Mouse (Mus musculus) brain, embryonic 14.5 days (tissue): Measurements from ENCODE around the gene Med27. TPM values are rescaled to one million over a fixed set of nuclear protein-coding genes. Genes with fewer than 3 reads are reported as not detected.

ENCODE experiments used
- DNase-seq: peaks from one replicate; pipeline ENCODE4 v3.0.0-alpha.2; 2011; ENCODE audit warnings: low read depth
- CTCF ChIP-seq: fragments of 200-500 bp; IDR thresholded peaks from 2 replicates; pipeline ENCODE4 v1.5.1; 2012; ENCODE audit warnings: inconsistent platforms, mild to moderate bottlenecking, moderate library complexity, borderline replicate concordance; ENCODE audit not compliant: insufficient read depth, insufficient read length; ENCODE audit errors: extremely low read depth
- POLR2A ChIP-seq: fragments of 200-500 bp; IDR thresholded peaks from 2 replicates; pipeline ENCODE4 v1.6.1; 2012; ENCODE audit warnings: mild to moderate bottlenecking, inconsistent platforms, borderline replicate concordance; ENCODE audit not compliant: poor library complexity, insufficient read depth, insufficient read length, severe bottlenecking; ENCODE audit errors: extremely low read depth
- polyA plus RNA-seq: library from polyadenylated mRNA; depleted of rRNA; stranded (reverse); fragments of >200 nt; gene quantifications from 2 replicates; pipeline ENCODE4 v1.2.3, GENCODE M21; 2012

Gene Med27
- polyA plus RNA-seq, 1 experiment: 64.9 TPM

GRCm38 (mm10) chr2:29535566-29536244 is 189.1 kb downstream of the Med27 start:
- DNase-seq: peak; percentile 64
- TF ChIP-seq POLR2A: no peak
- TF ChIP-seq CTCF: no peak

GRCm38 (mm10) chr2:29536481-29536880 is 189.9 kb downstream of the Med27 start:
- no peak for TF ChIP-seq POLR2A
- TF ChIP-seq CTCF: no peak
- DNase-seq: no peak

- no peak for TF ChIP-seq POLR2A
- TF ChIP-seq CTCF: no peak
- no peak for DNase-seq
Measured at GRCm38 (mm10) chr2:29537334-29537733, 190.7 kb downstream of the Med27 start.

- peak; percentile 50 for DNase-seq
- no peak for TF ChIP-seq CTCF
- no peak for TF ChIP-seq POLR2A
Measured at GRCm38 (mm10) chr2:29542039-29542438, 195.4 kb downstream of the Med27 start.

- no peak for DNase-seq
- no peak for TF ChIP-seq CTCF
- TF ChIP-seq POLR2A: no peak
Measured at GRCm38 (mm10) chr2:29546571-29546970, 200.0 kb downstream of the Med27 start.

GRCm38 (mm10) chr2:29551816-29552585 is 205.4 kb downstream of the Med27 start:
- DNase-seq: no peak
- TF ChIP-seq POLR2A: no peak
- no peak for TF ChIP-seq CTCF

- TF ChIP-seq CTCF (peak; percentile 63; the same call in 1 of the 2 replicates), POLR2A (no peak)
- peak; percentile 71 for DNase-seq
Measured at GRCm38 (mm10) chr2:29553945-29554634, 207.5 kb downstream of the Med27 start.

- TF ChIP-seq POLR2A (no peak), CTCF (no peak)
- no peak for DNase-seq
Measured at GRCm38 (mm10) chr2:29558561-29558960, 211.9 kb downstream of the Med27 start.

- DNase-seq: no peak
- TF ChIP-seq POLR2A (no peak), CTCF (no peak)
Measured at GRCm38 (mm10) chr2:29559955-29560354, 213.3 kb downstream of the Med27 start.

- DNase-seq: no peak
- TF ChIP-seq CTCF (no peak), POLR2A (no peak)
Measured at GRCm38 (mm10) chr2:29561468-29561867, 214.8 kb downstream of the Med27 start.

GRCm38 (mm10) chr2:29563986-29564385 is 217.4 kb downstream of the Med27 start:
- DNase-seq: peak; percentile 88
- TF ChIP-seq POLR2A (no peak), CTCF (no peak)
